Mouse (Mus musculus): ENCODE data around the gene Brd3. TPM values are rescaled to one million over a fixed set of nuclear protein-coding genes. Genes with fewer than 3 reads are reported as not detected.
"Not testable (repeated sequence)": the region's sequence is repeated elsewhere in the genome, so short reads cannot be mapped to it uniquely, and the experiment has no call there.

Gene Brd3
- polyA plus RNA-seq, 1 experiment: 16.4 TPM

GRCm38 (mm10) chr2:27544613-27545012 lies 37.2 kb upstream of the Brd3 start:
- peaks cover 10% of the 10 kb centered on the region; the same call in 1 of the 2 replicates for H3K4me1 ChIP-seq (ENCODE audit: control insufficient read depth, insufficient read depth, low read length)
- no peak overlapping the region for H3K4me3 ChIP-seq (ENCODE audit: insufficient read depth, low read depth, low read length)
- no peaks in the 10 kb centered on the region for H3K36me3 ChIP-seq (ENCODE audit: control insufficient read depth, insufficient read depth, low read length)
- TF ChIP-seq POLR2A (IDR thresholded peaks at IDR 0.05; ENCODE audit: low read depth, low read length) (no peak), CTCF (conservative IDR thresholded peaks at IDR 0.05; ENCODE audit: insufficient read depth, insufficient read length, low read depth, low read length) (no peak)
- DNase-seq: no peak
- no peaks in the 10 kb centered on the region for H3K27me3 ChIP-seq (replicated peaks; ENCODE audit: control insufficient read depth, insufficient read depth, low read length)
- WGBS: 85% methylated on average over 6 of the region's 6 CpGs
- H3K27ac ChIP-seq (ENCODE audit: insufficient read depth, low read depth, low read length): no peak overlapping the region

DNA sequence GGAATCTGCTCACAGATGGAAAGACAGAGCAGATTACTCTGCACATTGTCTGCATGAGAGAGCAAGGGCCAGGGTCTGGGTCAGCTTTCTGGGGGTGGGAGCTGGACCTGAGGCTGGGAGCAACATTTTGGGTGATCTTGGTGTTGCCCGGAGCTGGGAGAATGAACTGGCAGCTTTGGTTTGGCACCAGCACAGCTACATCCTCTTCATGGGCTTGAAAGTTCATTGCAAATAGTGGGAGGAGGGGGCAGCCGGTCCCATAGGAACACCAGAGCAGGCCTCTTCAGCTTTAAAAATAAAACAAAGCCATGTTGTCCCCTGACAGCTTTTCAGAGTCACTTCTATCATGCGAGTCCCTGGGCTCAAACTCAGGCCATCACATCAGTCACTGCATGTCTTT lies 33.8 kb upstream of the Brd3 start:
- Histone ChIP-seq H3K36me3 (ENCODE audit: control insufficient read depth, insufficient read depth, low read length) (no peaks in the 10 kb centered on the region), H3K4me1 (ENCODE audit: control insufficient read depth, insufficient read depth, low read length) (peaks cover 10% of the 10 kb centered on the region; the same call in 1 of the 2 replicates), H3K27ac (ENCODE audit: insufficient read depth, low read depth, low read length) (no peak overlapping the region), H3K4me3 (ENCODE audit: insufficient read depth, low read depth, low read length) (no peak overlapping the region), H3K27me3 (replicated peaks; ENCODE audit: control insufficient read depth, insufficient read depth, low read length) (no peaks in the 10 kb centered on the region)
- TF ChIP-seq POLR2A (IDR thresholded peaks at IDR 0.05; ENCODE audit: low read depth, low read length) (no peak), CTCF (conservative IDR thresholded peaks at IDR 0.05; ENCODE audit: insufficient read depth, insufficient read length, low read depth, low read length) (no peak)
- no peak for DNase-seq
- WGBS: 82% methylated on average over 3 of the region's 3 CpGs

DNA sequence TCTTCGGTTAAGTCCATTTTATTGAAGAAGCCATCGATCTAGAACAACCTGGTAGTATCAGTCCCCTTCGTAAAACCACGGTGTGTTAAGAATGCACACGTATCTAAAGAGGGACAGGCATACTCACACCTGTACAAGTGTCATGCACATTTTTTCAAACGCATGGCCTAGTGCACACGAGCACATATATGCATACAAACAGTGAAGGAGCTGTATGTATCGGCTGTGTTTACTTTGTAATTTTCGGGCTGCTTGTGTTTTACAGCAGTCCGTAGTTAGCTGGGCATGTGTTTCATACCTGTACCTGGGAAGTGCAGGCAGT lies 33.0 kb upstream of the Brd3 start:
- WGBS: 12% methylated on average over 10 of the region's 10 CpGs
- peak overlapping the region; percentile 80 for H3K27ac ChIP-seq (ENCODE audit: insufficient read depth, low read depth, low read length)

GRCm38 (mm10) chr2:27539772-27540514 lies 32.5 kb upstream of the Brd3 start:
- Histone ChIP-seq H3K27me3 (replicated peaks; ENCODE audit: control insufficient read depth, insufficient read depth, low read length) (no peaks in the 10 kb centered on the region), H3K36me3 (ENCODE audit: control insufficient read depth, insufficient read depth, low read length) (no peaks in the 10 kb centered on the region), H3K4me1 (ENCODE audit: control insufficient read depth, insufficient read depth, low read length) (peaks cover 10% of the 10 kb centered on the region; the same call in 1 of the 2 replicates), H3K4me3 (ENCODE audit: insufficient read depth, low read depth, low read length) (peak overlapping the region; percentile 44), H3K27ac (ENCODE audit: insufficient read depth, low read depth, low read length) (peak overlapping the region; percentile 80)
- under 1% methylated on average over 46 of the region's 46 CpGs for WGBS
- peak; percentile 100 for DNase-seq
- TF ChIP-seq POLR2A (IDR thresholded peaks at IDR 0.05; ENCODE audit: low read depth, low read length): peak; percentile 67
- no peak for TF ChIP-seq CTCF (conservative IDR thresholded peaks at IDR 0.05; ENCODE audit: insufficient read depth, insufficient read length, low read depth, low read length)

More for the DNA sequence above, 33.0 kb upstream of the Brd3 start:
- DNase-seq: no peak
- H3K36me3 ChIP-seq (ENCODE audit: control insufficient read depth, insufficient read depth, low read length): no peaks in the 10 kb centered on the region
- H3K27me3 ChIP-seq (replicated peaks; ENCODE audit: control insufficient read depth, insufficient read depth, low read length): no peaks in the 10 kb centered on the region
- H3K4me1 ChIP-seq (ENCODE audit: control insufficient read depth, insufficient read depth, low read length): peaks cover 10% of the 10 kb centered on the region; the same call in 1 of the 2 replicates
- peak overlapping the region; percentile 44 for H3K4me3 ChIP-seq (ENCODE audit: insufficient read depth, low read depth, low read length)
- TF ChIP-seq POLR2A (IDR thresholded peaks at IDR 0.05; ENCODE audit: low read depth, low read length) (no peak), CTCF (conservative IDR thresholded peaks at IDR 0.05; ENCODE audit: insufficient read depth, insufficient read length, low read depth, low read length) (no peak)

DNA sequence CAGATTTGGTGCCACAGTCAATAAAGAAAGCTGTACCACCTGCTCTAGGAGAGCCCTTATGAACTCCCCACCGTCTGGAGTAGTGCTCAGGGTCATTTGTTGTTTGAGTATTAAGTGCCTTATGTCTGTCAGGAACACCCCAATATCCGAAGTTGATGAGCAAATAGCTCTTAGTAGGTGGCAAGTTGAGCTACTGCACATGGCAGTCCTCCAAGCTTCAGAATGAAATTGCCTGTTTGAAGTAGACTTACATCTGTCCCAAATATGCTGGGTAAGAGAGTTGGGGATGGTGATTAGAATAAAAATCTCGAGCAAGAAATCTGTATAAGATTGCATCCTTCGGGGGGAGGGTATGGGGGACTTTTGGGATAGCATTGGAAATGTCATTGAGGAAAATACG lies 31.9 kb upstream of the Brd3 start:
- 22% methylated on average over 5 of the region's 5 CpGs for WGBS
- Histone ChIP-seq H3K4me1 (ENCODE audit: control insufficient read depth, insufficient read depth, low read length) (peaks cover 10% of the 10 kb centered on the region; the same call in 1 of the 2 replicates), H3K4me3 (ENCODE audit: insufficient read depth, low read depth, low read length) (no peak overlapping the region), H3K36me3 (ENCODE audit: control insufficient read depth, insufficient read depth, low read length) (no peaks in the 10 kb centered on the region), H3K27ac (ENCODE audit: insufficient read depth, low read depth, low read length) (peak overlapping the region; percentile 29), H3K27me3 (replicated peaks; ENCODE audit: control insufficient read depth, insufficient read depth, low read length) (no peaks in the 10 kb centered on the region)
- DNase-seq: no peak
- TF ChIP-seq POLR2A (IDR thresholded peaks at IDR 0.05; ENCODE audit: low read depth, low read length) (no peak), CTCF (conservative IDR thresholded peaks at IDR 0.05; ENCODE audit: insufficient read depth, insufficient read length, low read depth, low read length) (no peak)

GRCm38 (mm10) chr2:27538455-27539330 lies 31.2 kb upstream of the Brd3 start:
- DNase-seq; H3K27ac ChIP-seq (ENCODE audit: insufficient read depth, low read depth, low read length): not testable (repeated sequence)
- WGBS: 72% methylated on average over 5 of the region's 5 CpGs

DNA sequence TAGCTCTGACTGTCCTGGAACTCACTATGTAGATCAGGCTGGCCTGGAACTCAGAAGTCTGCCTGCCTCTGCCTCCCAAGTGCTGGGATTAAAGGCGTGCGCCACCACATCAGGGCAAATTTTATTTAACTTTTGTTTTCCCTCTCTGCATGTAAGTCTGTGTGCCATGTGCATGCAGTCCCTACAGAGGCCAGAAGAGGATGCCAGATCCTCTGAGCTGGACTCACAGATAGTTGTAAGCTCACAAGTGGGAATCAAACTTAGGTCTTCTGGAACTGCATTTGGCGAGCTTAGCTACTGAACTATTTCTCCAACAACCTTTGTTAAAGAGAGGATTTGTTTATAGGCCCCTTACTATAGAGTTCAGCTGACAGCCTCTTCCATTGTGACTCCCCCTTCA lies 10.8 kb upstream of the Brd3 start:
- DNase-seq: no peak
- no peak overlapping the region for H3K27ac ChIP-seq (ENCODE audit: insufficient read depth, low read depth, low read length)
- no peaks in the 10 kb centered on the region; the same call in 1 of the 2 replicates for H3K36me3 ChIP-seq (ENCODE audit: control insufficient read depth, insufficient read depth, low read length)
- H3K4me3 ChIP-seq (ENCODE audit: insufficient read depth, low read depth, low read length): no peak overlapping the region
- WGBS: 95% methylated on average over 3 of the region's 3 CpGs
- peaks cover 20% of the 10 kb centered on the region for H3K4me1 ChIP-seq (ENCODE audit: control insufficient read depth, insufficient read depth, low read length)
- TF ChIP-seq POLR2A (IDR thresholded peaks at IDR 0.05; ENCODE audit: low read depth, low read length) (no peak), CTCF (conservative IDR thresholded peaks at IDR 0.05; ENCODE audit: insufficient read depth, insufficient read length, low read depth, low read length) (peak; percentile 33; the same call in 1 of the 2 replicates)
- H3K27me3 ChIP-seq (replicated peaks; ENCODE audit: control insufficient read depth, insufficient read depth, low read length): no peaks in the 10 kb centered on the region

More at GRCm38 (mm10) chr2:27538455-27539330, 31.2 kb upstream of the Brd3 start:
- H3K36me3 ChIP-seq (ENCODE audit: control insufficient read depth, insufficient read depth, low read length); H3K4me3 ChIP-seq (ENCODE audit: insufficient read depth, low read depth, low read length); H3K27me3 ChIP-seq (replicated peaks; ENCODE audit: control insufficient read depth, insufficient read depth, low read length): not testable (repeated sequence)
- H3K4me1 ChIP-seq (ENCODE audit: control insufficient read depth, insufficient read depth, low read length): peaks cover 10% of the 10 kb centered on the region; the same call in 1 of the 2 replicates
